Mouse (Mus musculus) embryonic facial prominence, embryonic 14.5 days (tissue): ENCODE results near the gene Fto. TPM values are rescaled to one million over a fixed set of nuclear protein-coding genes. Genes with fewer than 3 reads are reported as not detected.

Source experiments
- ATAC-seq: fragments of 200-750 bp; cut with Nextera tagmentation; 2 replicates; pipeline ENCODE4 v1.8.0; 2017; ENCODE audit warnings: low read depth, moderate number of reproducible peaks, moderate TSS enrichment
- DNase-seq: peaks from one replicate; pipeline ENCODE4 v3.0.0-alpha.2; 2015; ENCODE audit warnings: low spot score
- H3K27ac ChIP-seq: fragments of 300-500 bp; sonication (generic); replicated peaks from 2 replicates; pipeline ENCODE4 v1.5.1; 2014; ENCODE audit warnings: low read depth, mild to moderate bottlenecking, low read length, moderate library complexity
- H3K27me3 ChIP-seq: fragments of 300-500 bp; sonication (generic); replicated peaks from 2 replicates; pipeline ENCODE4 v1.6.1; 2014; ENCODE audit warnings: low read length; ENCODE audit not compliant: control insufficient read depth, insufficient read depth
- H3K36me3 ChIP-seq: fragments of 300-500 bp; sonication (generic); 2 replicates; pipeline ENCODE4 v1.6.1; 2014; ENCODE audit warnings: low read length, mixed read lengths; ENCODE audit not compliant: control insufficient read depth, insufficient read depth
- H3K4me1 ChIP-seq: fragments of 300-500 bp; sonication (generic); 2 replicates; pipeline ENCODE4 v1.6.1; 2014; ENCODE audit warnings: antibody characterized with exemption, low read length; ENCODE audit not compliant: control insufficient read depth, insufficient read depth
- H3K4me2 ChIP-seq: fragments of 300-500 bp; sonication (generic); 2 replicates; pipeline ENCODE4 v1.6.1; 2014; ENCODE audit warnings: low read depth, mild to moderate bottlenecking, low read length, moderate library complexity, mixed read lengths
- H3K4me3 ChIP-seq: fragments of 300-500 bp; sonication (generic); 2 replicates; pipeline ENCODE4 v1.5.1; 2014; ENCODE audit warnings: low read depth, mild to moderate bottlenecking, low read length
- H3K9ac ChIP-seq: fragments of 300-500 bp; sonication (generic); 2 replicates; pipeline ENCODE4 v1.6.1; 2014; ENCODE audit warnings: low read depth, mild to moderate bottlenecking, low read length, moderate library complexity, mixed read lengths
- H3K9me3 ChIP-seq: fragments of 300-500 bp; sonication (generic); 2 replicates; pipeline ENCODE4 v1.6.1; 2016; ENCODE audit warnings: low read length; ENCODE audit not compliant: control insufficient read depth
- WGBS: fragments of 180-500 bp; shearing (Covaris S2); extraction: QIAGEN DNeasy Blood & Tissue Kit; methylation state at CpG from one replicate; pipeline ENCODE4 v1.1.7; 2014; 5-methylcytosine and 5-hydroxymethylcytosine counted together
- polyA plus RNA-seq: library from polyadenylated mRNA; unstranded; fragments of >200 nt; fragmentation: Nextera tagmentation; extraction: Ambion mirVana; gene quantifications from 2 replicates; pipeline ENCODE4 v1.2.1, GENCODE M21; 2014

Gene Fto
- polyA plus RNA-seq, 1 experiment from 2014 or later = 107 TPM

GRCm38 (mm10) chr8:91550131-91550530 lies 236.8 kb downstream of the Fto start:
- no peaks in the 10 kb centered on the region for H3K9me3 ChIP-seq
- no peak overlapping the region for H3K4me2 ChIP-seq
- no peak for DNase-seq
- no peaks in the 10 kb centered on the region for H3K36me3 ChIP-seq
- peaks cover 12% of the 10 kb centered on the region for H3K4me1 ChIP-seq
- H3K27ac ChIP-seq = no peak overlapping the region
- H3K27me3 ChIP-seq = no peaks in the 10 kb centered on the region
- 76% methylated on average over 1 of the region's 1 CpGs for WGBS
- no peak for ATAC-seq
- H3K9ac ChIP-seq = no peak overlapping the region
- H3K4me3 ChIP-seq = no peak overlapping the region

GRCm38 (mm10) chr8:91551166-91551765 lies 237.9 kb downstream of the Fto start:
- H3K36me3 ChIP-seq = no peaks in the 10 kb centered on the region
- H3K27ac ChIP-seq = no peak overlapping the region
- peaks cover 12% of the 10 kb centered on the region for H3K4me1 ChIP-seq
- ATAC-seq (no peak), DNase-seq (no peak)
- no peak overlapping the region for H3K4me2 ChIP-seq
- no peak overlapping the region for H3K9ac ChIP-seq
- no peaks in the 10 kb centered on the region for H3K9me3 ChIP-seq
- no peaks in the 10 kb centered on the region for H3K27me3 ChIP-seq
- H3K4me3 ChIP-seq = no peak overlapping the region
- 71% methylated on average over 9 of the region's 9 CpGs for WGBS

- ATAC-seq (peak; percentile 45; the same call in 1 of the 2 replicates), DNase-seq (no peak)
- 54% methylated on average over 10 of the region's 10 CpGs for WGBS
- no peaks in the 10 kb centered on the region for H3K9me3 ChIP-seq
- H3K36me3 ChIP-seq = no peaks in the 10 kb centered on the region
- H3K4me3 ChIP-seq = no peak overlapping the region
- H3K9ac ChIP-seq = no peak overlapping the region
- H3K27ac ChIP-seq = no peak overlapping the region
- H3K4me2 ChIP-seq = no peak overlapping the region
- no peaks in the 10 kb centered on the region for H3K27me3 ChIP-seq
- H3K4me1 ChIP-seq = peaks cover 12% of the 10 kb centered on the region
Observed at GRCm38 (mm10) chr8:91551775-91552538, 238.6 kb downstream of the Fto start.

GRCm38 (mm10) chr8:91552635-91553034 lies 239.3 kb downstream of the Fto start:
- WGBS = 78% methylated on average over 11 of the region's 11 CpGs
- H3K4me1 ChIP-seq = peaks cover 12% of the 10 kb centered on the region
- no peak for ATAC-seq

GRCm38 (mm10) chr8:91553387-91553786 lies 240.1 kb downstream of the Fto start:
- 65% methylated on average over 5 of the region's 5 CpGs for WGBS
- H3K4me1 ChIP-seq = peaks cover 12% of the 10 kb centered on the region
- no peaks in the 10 kb centered on the region for H3K36me3 ChIP-seq
- no peak for ATAC-seq
- no peak overlapping the region for H3K27ac ChIP-seq
- no peaks in the 10 kb centered on the region for H3K27me3 ChIP-seq
- H3K4me3 ChIP-seq = no peak overlapping the region
- DNase-seq = no peak
- no peaks in the 10 kb centered on the region for H3K9me3 ChIP-seq
- no peak overlapping the region for H3K4me2 ChIP-seq
- H3K9ac ChIP-seq = no peak overlapping the region

More at GRCm38 (mm10) chr8:91552635-91553034, 239.3 kb downstream of the Fto start:
- Histone ChIP-seq H3K27me3 (no peaks in the 10 kb centered on the region), H3K4me3 (no peak overlapping the region), H3K9ac (no peak overlapping the region), H3K36me3 (no peaks in the 10 kb centered on the region), H3K4me2 (no peak overlapping the region), H3K27ac (no peak overlapping the region), H3K9me3 (no peaks in the 10 kb centered on the region)
- no peak for DNase-seq

- Histone ChIP-seq H3K27me3 (no peaks in the 10 kb centered on the region), H3K4me1 (peaks cover 17% of the 10 kb centered on the region), H3K36me3 (no peaks in the 10 kb centered on the region), H3K27ac (no peak overlapping the region), H3K4me2 (no peak overlapping the region), H3K9ac (no peak overlapping the region), H3K9me3 (no peaks in the 10 kb centered on the region), H3K4me3 (no peak overlapping the region)
- WGBS = 90% methylated on average over 5 of the region's 5 CpGs
- no peak for DNase-seq
- no peak for ATAC-seq
Observed at GRCm38 (mm10) chr8:91557041-91557587, 243.8 kb downstream of the Fto start.

GRCm38 (mm10) chr8:91558408-91558807 lies 245.1 kb downstream of the Fto start:
- ATAC-seq (no peak), DNase-seq (no peak)
- Histone ChIP-seq H3K9me3 (no peaks in the 10 kb centered on the region), H3K9ac (no peak overlapping the region), H3K27me3 (no peaks in the 10 kb centered on the region), H3K27ac (no peak overlapping the region), H3K4me2 (no peak overlapping the region), H3K4me3 (no peak overlapping the region), H3K4me1 (peaks cover 17% of the 10 kb centered on the region; the same call in 1 of the 2 replicates), H3K36me3 (no peaks in the 10 kb centered on the region)
- 67% methylated on average over 6 of the region's 6 CpGs for WGBS

- Histone ChIP-seq H3K4me3 (no peak overlapping the region), H3K27me3 (no peaks in the 10 kb centered on the region), H3K9ac (no peak overlapping the region), H3K9me3 (no peaks in the 10 kb centered on the region), H3K4me2 (no peak overlapping the region), H3K27ac (no peak overlapping the region; the same call in 1 of the 2 replicates), H3K4me1 (peaks cover 19% of the 10 kb centered on the region; the same call in 1 of the 2 replicates), H3K36me3 (no peaks in the 10 kb centered on the region)
- ATAC-seq (no peak), DNase-seq (peak; percentile 68)
- 64% methylated on average over 6 of the region's 6 CpGs for WGBS
Observed at GRCm38 (mm10) chr8:91560017-91560591, 246.8 kb downstream of the Fto start.
